Mouse (Mus musculus) G1E (cell line): ENCODE measurements at regions not wholly inside any gene's neighbourhood (a gene's known extent, or its start where the extent isn't known, plus 50 kb on each side); places are given as distances from the start of the nearest gene placed in this dataset.

Source experiments
- ATAC-seq: 2 replicates; pipeline ENCODE4 v1.8.0; 2016; ENCODE audit warnings: mild to moderate bottlenecking; ENCODE audit not compliant: insufficient number of reproducible peaks, poor library complexity, low FRiP score, severe bottlenecking; ENCODE audit errors: extremely low read depth
- DNase-seq: peaks from one replicate; pipeline ENCODE4 v3.0.0; 2012; ENCODE audit warnings: low spot score
- H3K27me3 ChIP-seq: 2 replicates; pipeline ENCODE4 v1.6.1; 2012; ENCODE audit warnings: mild to moderate bottlenecking, low read length, inconsistent platforms; ENCODE audit not compliant: insufficient read depth
- H3K36me3 ChIP-seq: replicated peaks from 2 replicates; pipeline ENCODE3; 2012; ENCODE audit warnings: mild to moderate bottlenecking, inconsistent platforms
- H3K4me1 ChIP-seq: 2 replicates; pipeline ENCODE4 v1.6.1; 2012; ENCODE audit warnings: low read depth, low read length, inconsistent platforms, mixed read lengths; ENCODE audit not compliant: insufficient read depth
- H3K4me3 ChIP-seq: 2 replicates; pipeline ENCODE4 v1.5.1; 2012; ENCODE audit warnings: low read depth, mild to moderate bottlenecking, inconsistent platforms, low read length, moderate library complexity, mixed read lengths
- H3K9me3 ChIP-seq: replicated peaks from 2 replicates; pipeline ENCODE4 v1.6.1; 2012; ENCODE audit warnings: inconsistent platforms
- CTCF ChIP-seq: IDR thresholded peaks from 2 replicates; pipeline ENCODE4 v1.5.1; 2012; ENCODE audit warnings: low read depth, low read length, inconsistent platforms, mixed read lengths
- GATA1 ChIP-seq: IDR thresholded peaks from 2 replicates; pipeline ENCODE4 v1.6.1; 2012; ENCODE audit warnings: borderline replicate concordance, low read length, inconsistent platforms, mixed read lengths
- GATA2 ChIP-seq: IDR thresholded peaks from 2 replicates; pipeline ENCODE4 v1.6.1; 2012; ENCODE audit warnings: low read depth, low read length, inconsistent platforms, borderline replicate concordance
- POLR2AphosphoS5 ChIP-seq: IDR thresholded peaks from 2 replicates; pipeline ENCODE4 v1.6.1; 2012; ENCODE audit warnings: low read depth, low read length, inconsistent platforms; ENCODE audit not compliant: insufficient replicate concordance
- TAL1 ChIP-seq: conservative IDR thresholded peaks from 2 replicates; pipeline ENCODE4 v1.6.1; 2012; ENCODE audit warnings: low read depth, low read length, inconsistent platforms, mixed read lengths

DNA sequence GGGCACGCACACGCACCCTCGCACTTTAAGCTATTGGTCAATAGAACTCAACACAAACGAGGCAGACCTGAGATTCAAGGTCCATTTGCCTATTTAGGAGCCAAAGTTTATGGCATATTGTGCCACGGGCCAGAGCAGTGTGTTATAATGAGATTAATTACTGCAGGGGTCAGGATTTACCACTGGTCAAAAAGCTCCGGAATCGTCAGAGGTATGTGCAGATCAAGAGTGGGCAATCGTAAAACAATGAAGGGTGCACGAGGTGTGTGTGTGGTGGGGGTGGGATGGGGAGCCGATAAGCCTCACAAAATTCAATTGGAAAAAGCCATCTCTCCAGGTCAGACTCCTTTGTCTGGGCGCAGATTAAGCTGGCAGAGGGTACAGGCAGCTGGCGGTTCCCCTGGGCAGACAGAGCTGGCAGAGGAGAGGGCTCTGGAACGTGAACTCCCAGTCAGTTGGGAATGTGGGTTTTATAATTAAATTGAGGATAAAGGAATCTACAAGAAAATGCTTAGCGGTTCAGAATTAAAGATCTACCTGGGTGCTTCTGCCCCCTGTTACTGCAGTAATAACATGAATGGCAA, 97.4 kb upstream of the Itga6 start:
- Histone ChIP-seq H3K36me3 (no peaks in the 10 kb centered on the region), H3K4me1 (no peaks in the 10 kb centered on the region), H3K27me3 (peaks cover 15% of the 10 kb centered on the region), H3K9me3 (no peaks in the 10 kb centered on the region), H3K4me3 (no peak overlapping the region)
- TF ChIP-seq GATA2 = no peak
- TF ChIP-seq GATA1 = no peak
- no peak for TF ChIP-seq CTCF
- no peak for TF ChIP-seq POLR2AphosphoS5
- no peak for TF ChIP-seq TAL1
- DNase-seq (no peak), ATAC-seq (no peak)

GRCm38 (mm10) chr2:71651662-71652061, 93.8 kb upstream of the Itga6 start:
- no peak overlapping the region for H3K4me3 ChIP-seq

DNA sequence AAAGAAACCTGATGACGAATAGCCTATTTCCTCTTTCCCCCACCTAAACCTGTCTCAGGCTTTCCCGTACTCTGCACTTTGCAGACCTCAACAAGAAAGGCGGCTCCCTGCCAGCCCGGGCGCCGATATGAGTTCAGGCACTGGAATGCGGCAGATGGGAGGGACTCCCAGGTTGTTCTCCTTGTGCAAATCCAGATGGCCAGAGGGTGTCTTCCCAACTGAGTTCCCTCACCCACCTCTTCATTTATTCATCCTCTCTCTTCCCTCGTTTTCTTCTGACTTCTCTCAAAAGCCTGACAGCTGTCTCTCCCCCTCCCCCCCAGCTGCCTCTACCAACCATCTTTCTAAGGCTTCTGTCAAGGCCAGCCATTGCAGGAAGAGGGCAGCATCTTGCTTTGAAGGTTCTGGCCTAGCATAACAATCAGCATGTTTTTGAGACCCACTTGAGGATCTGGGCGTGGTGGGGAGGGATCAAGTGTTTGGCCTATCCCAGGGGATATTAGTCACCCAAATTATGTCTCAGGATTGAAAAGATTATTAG, 93.1 kb upstream of the Itga6 start:
- no peak for ATAC-seq
- Histone ChIP-seq H3K4me1 (peaks cover 7% of the 10 kb centered on the region), H3K27me3 (peaks cover 35% of the 10 kb centered on the region), H3K4me3 (no peak overlapping the region), H3K9me3 (no peaks in the 10 kb centered on the region), H3K36me3 (no peaks in the 10 kb centered on the region)
- no peak for DNase-seq
- TF ChIP-seq TAL1 (no peak), POLR2AphosphoS5 (no peak), GATA1 (no peak)

More at GRCm38 (mm10) chr2:71651662-71652061, 93.8 kb upstream of the Itga6 start:
- ATAC-seq = no peak
- TF ChIP-seq GATA1 = no peak
- TF ChIP-seq TAL1 = no peak
- TF ChIP-seq CTCF = no peak
- TF ChIP-seq GATA2 = no peak
- no peak for TF ChIP-seq POLR2AphosphoS5
- peaks cover 7% of the 10 kb centered on the region for H3K4me1 ChIP-seq
- no peaks in the 10 kb centered on the region for H3K36me3 ChIP-seq
- H3K9me3 ChIP-seq = no peaks in the 10 kb centered on the region
- peaks cover 33% of the 10 kb centered on the region for H3K27me3 ChIP-seq
- no peak for DNase-seq

DNA sequence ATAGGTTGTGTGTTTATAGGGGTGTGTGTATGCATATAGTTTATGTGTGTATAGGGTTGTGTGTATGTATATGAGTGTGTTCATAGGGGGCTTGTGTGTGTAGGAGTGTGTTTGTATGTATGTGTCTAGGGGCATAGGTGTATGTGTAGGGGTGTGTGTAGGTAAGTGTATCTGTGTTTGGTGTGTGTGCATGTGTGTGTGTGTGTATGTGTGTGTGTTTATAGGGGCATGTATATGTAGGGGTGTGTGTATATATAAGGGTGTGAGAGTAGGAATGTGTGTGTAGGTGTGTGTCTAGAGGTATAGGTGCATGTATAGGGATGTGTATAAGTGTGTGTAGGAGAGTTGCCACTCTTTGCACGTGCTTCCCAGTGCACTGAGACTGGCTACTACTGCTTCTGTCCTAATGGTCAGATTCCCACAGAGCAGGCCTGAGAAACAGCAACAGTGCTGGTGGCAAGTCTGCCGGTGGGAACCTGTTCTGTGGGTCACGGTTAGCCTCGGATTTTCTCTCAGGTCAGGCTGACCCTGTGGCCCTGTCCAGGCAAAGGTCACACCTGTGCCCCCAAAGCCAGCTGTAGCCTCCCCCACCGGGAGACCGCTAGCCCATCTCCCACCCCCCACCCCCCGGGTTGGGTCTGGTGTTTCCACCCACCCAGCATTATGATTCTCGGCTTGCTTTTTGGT, 90.5 kb upstream of the Itga6 start:
- no peak for ATAC-seq
- H3K27me3 ChIP-seq = peaks cover 28% of the 10 kb centered on the region
- H3K4me3 ChIP-seq = no peak overlapping the region
- no peaks in the 10 kb centered on the region for H3K9me3 ChIP-seq
- no peak for DNase-seq
- TF ChIP-seq GATA2 = no peak
- no peak for TF ChIP-seq CTCF
- no peak for TF ChIP-seq GATA1
- no peak for TF ChIP-seq TAL1
- TF ChIP-seq POLR2AphosphoS5 = no peak
- peaks cover 7% of the 10 kb centered on the region for H3K4me1 ChIP-seq
- no peaks in the 10 kb centered on the region for H3K36me3 ChIP-seq

- no peak for TF ChIP-seq CTCF
- TF ChIP-seq GATA1 = no peak
- TF ChIP-seq TAL1 = no peak
- TF ChIP-seq GATA2 = no peak
- no peak for TF ChIP-seq POLR2AphosphoS5
- Histone ChIP-seq H3K36me3 (no peaks in the 10 kb centered on the region), H3K4me1 (peaks cover 7% of the 10 kb centered on the region), H3K9me3 (no peaks in the 10 kb centered on the region), H3K4me3 (no peak overlapping the region), H3K27me3 (peaks cover 28% of the 10 kb centered on the region)
- no peak for DNase-seq
- ATAC-seq = no peak
Observed at GRCm38 (mm10) chr2:71655504-71656390, 89.7 kb upstream of the Itga6 start.
